Mouse (Mus musculus) brain, adult 2 months (tissue): ENCODE results near the gene Msh6.
"Not testable (repeated sequence)": the region's sequence is repeated elsewhere in the genome, so short reads cannot be mapped to it uniquely, and the experiment has no call there.

Experiments
- DNase-seq: peaks from one replicate; pipeline ENCODE4 v3.0.0; 2011; ENCODE audit warnings: low read depth, low spot score

Gene Msh6

GRCm38 (mm10) chr17:87974629-87975228 lies at the start of gene Msh6:
TSS of gene Msh6 (plus strand) at chr17:87975062.
- DNase-seq, result peak; percentile 97

DNA sequence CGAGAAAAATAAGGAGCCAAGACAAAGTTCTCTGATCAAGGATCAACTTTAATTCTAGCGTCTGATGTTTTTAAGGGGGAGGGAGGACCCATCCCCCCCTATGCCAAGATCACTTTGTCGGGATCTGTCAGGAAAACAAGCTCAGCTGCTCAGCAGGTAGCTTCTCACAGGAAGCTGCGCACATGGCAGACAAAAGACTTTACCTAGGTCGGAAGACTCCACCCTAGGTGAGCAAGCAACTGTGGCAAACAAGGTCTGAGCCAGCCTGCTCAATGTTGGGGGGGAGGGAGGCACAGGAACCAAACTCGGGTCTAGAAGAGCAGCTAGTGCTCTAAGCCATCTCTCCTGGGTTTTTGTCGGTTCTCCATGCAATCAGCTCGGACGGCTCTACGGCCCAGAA lies 40.5 kb upstream of the Msh6 start:
- DNase-seq, result no peak

- no peak for DNase-seq
Measured at GRCm38 (mm10) chr17:87934736-87935135, 40.1 kb upstream of the Msh6 start.

DNA sequence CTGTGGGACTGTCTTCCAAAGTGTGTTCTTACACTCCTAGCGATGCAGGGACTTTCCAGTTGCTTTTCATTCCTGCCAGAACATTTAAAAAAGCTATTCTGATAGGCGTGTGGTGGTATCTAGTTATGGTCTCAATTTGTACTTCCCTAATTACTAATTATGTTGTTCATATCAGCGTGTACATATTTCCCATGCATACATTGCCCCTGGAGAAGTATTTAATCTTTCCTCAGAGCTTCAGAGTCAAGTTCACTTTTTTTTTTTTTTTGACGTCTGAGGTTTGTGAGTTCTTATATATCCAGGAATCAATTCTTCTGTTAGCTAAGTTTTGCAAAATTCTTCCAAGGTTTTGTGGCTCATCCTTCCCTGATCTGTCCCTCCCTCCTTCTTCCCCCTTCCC lies 38.7 kb upstream of the Msh6 start:
- no peak for DNase-seq

GRCm38 (mm10) chr17:87948965-87949584 lies 25.8 kb upstream of the Msh6 start:
- peak; percentile 88 for DNase-seq

DNA sequence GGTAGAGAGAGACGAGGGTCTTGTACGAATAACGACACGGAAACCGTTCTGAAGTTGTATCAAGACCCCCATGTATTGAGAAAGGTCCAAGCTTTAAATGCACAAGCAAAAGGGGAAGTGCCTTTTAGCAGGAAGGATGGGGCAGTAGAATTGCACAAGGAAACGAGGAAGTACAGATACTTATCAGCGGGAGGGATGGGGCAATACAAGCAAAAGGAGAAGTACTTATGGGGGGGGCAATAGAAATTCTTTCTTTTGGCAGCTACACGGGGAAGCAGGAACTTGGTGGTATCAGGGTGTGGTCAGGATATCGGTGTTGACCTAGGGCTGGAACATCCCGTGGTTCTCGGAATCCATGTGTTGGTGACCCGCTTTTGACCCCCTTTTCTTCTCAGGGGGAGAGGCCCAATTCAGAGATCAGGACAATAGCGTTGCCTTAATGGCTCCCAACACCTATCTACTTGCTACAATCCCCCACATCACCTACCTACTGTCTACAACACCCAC lies 20.2 kb upstream of the Msh6 start:
- not testable (repeated sequence) for DNase-seq

DNA sequence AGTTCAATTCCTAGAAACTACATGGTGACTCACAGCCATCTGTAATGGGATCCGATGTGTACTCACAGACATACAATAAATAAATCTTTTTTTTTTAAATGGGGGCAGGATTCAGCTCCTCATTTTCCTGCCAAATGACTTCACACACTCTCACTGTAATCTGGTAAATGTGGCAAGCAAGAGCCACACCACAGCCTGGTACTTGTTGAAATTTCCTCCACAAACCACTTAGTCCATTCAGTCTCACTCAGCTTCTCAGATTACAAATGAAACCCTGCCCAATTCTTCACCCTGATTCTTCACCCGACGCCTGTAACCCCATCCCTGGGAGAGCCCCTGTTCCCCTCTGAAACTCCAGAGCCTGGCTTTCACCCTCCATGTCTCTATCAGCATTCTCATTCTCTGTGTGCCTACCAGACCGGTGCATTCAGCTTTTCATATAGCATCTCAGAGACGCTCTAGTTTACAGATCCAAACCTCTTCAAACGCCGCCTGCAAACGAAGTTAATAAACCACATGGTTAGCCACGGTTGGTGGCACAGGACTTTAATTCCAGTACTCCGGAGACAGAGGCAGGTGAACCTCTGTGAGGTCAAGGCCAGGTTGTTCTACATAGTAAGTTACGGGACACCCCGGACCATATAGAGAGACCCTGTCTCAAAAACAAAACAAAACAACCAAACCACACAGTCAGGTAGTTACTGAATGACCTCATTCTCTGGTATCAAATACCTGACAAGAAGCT lies 17.6 kb upstream of the Msh6 start:
- no peak for DNase-seq

DNA sequence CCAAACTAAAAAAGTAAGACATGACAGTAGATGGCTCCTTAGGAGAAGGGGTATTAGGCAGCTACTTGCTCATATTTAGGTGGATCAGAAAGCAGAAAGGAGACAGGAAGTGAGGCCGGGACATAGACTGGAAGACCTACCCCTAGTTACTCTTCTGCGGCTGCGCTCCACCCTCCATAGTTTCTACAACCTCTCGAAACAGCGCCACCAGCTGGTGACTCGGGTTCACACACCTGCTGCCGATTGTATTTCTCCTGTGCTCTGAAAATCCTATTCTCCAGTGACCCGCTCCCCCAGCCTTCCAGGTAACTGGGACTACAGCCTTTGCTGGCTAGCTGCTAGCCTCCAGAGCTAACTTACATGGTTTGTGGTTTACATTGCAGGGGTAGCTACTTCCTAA lies 16.6 kb upstream of the Msh6 start:
- no peak for DNase-seq

GRCm38 (mm10) chr17:87959406-87959805 lies 15.5 kb upstream of the Msh6 start:
- not testable (repeated sequence) for DNase-seq

- DNase-seq, result not testable (repeated sequence)
Measured at GRCm38 (mm10) chr17:87959931-87960330, 14.9 kb upstream of the Msh6 start.

GRCm38 (mm10) chr17:87963081-87964075 lies 11.5 kb upstream of the Msh6 start:
- no peak for DNase-seq

DNA sequence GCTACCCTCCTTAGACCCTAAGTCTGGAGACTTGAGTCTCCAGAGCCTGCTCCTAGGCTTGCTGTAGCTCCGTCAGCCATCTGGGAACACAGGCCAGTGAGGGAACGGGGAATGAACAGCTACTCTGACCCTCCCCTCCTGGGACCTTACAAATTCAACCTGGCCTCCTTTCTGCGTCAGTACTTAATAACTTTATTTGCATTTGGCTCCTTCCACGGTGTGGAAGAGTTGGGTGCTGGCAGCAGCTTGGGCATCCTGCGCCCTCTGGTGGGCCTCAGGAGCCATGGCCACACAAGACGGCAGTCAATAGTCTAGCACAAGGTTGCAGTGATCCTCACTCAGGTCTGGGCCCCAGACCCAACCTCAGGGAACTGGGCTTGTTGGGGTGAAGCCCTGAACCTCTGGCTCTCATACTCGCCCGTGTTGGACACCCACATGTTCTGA lies 6.4 kb upstream of the Msh6 start:
- DNase-seq, result not testable (repeated sequence)

GRCm38 (mm10) chr17:87971696-87972591 lies 2.9 kb upstream of the Msh6 start:
- not testable (repeated sequence) for DNase-seq

- DNase-seq, result no peak
Measured at GRCm38 (mm10) chr17:87972856-87973255, 2.0 kb upstream of the Msh6 start.

DNA sequence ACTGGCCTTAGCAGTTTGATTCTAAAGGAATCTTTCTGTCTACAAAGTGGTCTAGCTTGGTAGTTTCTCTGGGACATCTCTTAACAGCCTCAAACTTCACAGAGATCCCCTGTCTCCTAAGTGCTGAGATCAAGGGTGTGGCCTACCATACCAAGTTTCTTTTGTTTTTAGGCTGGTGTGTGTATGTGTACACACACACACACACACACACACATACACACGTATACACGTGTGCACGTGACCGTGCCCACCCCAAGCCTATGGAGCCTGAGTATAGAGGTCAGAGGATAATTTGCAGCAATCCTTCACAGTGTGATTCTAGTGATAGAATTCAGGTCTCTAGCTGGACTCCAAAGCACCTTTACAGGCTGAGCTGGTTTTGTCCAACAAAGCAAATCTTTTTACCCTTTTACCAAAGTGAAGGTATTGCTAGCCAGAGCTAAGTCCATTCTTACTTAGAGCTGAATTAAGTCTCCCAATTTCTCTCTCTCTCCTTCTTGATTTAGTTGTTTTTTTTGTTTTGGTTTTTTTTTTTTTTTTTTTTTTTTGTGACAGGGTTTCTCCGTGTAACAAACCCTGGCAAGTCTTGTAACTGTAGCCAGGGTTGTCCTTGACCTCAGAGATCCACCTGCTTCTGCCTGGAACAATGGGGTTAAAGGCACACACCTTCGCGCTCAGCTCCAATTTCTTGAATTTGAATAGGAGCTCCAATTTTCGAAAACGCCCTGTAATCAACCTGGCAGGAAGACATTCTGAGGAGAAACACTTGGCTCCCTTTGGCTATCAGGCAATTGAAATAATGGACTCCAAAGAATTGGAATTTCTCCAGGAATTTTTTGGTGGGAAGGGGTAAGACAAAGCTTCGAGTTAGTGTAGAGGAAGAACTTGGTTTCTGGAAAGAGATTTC lies 1.3 kb upstream of the Msh6 start:
- DNase-seq, result no peak

DNA sequence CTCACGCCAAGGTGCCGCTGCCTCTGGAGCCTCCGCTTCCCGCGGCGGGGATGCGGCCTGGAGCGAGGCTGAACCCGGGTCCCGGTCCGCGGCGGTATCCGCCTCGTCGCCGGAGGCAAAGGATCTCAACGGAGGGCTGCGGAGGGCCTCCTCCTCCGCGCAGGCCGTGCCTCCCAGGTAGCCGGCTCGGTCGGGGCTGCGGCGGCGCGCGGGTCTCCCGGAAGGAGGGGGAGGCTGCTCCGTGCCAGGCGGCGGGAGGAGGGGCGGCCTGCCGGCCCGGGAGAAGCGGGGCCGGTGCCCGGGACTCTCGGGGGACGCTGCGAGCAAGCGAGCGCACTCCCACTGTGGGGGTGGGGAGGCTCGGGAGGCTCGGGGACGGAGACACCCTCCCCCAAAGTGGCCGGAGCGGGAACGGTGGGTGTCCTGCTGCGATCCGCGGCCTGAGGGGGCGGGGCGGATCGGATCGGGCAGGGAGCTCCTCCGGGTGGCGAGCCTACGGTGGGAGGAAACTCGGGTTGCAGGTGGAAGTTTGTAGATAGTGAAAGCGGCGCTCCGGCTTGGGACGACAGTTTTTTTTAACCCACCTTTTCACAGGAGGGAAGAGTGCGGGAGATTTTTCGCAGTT lies 479 bp downstream of the Msh6 start:
- DNase-seq, result peak; percentile 25

GRCm38 (mm10) chr17:87976154-87976806 lies 1.4 kb downstream of the Msh6 start:
- no peak for DNase-seq

GRCm38 (mm10) chr17:87976927-87977326 lies 2.1 kb downstream of the Msh6 start:
- not testable (repeated sequence) for DNase-seq
